ENCODE assay signal across 21 mouse cellular contexts in genomic region chr1:162554193-162554592, GRCm38 (mm10).
"Had no signal": no experiment of that assay in that cellular context is flagged by ENCODE, and none has a peak within 500 bp of the region (broad histone marks: within the 10 kb centered on the region; RNA-seq: fewer than 3 reads in every experiment).

No protein-coding gene starts in this region.

- ATAC-seq: forebrain, embryonic 13.5 days; forebrain, embryonic 14.5 days; forebrain, embryonic 15.5 days; forebrain, embryonic 16.5 days; forebrain, postnatal 0 days had no signal

- DNase-seq: cerebellum, adult 2 months; cerebellum, adult 8-10 months; cerebellum, adult 9-10 months; cerebellum, adult 9-11 months; cerebellum, postnatal 10 days; cerebellum, postnatal 14 days; cerebellum, postnatal 25 days; cerebellum, postnatal 36 days; embryo, embryonic 11 days; forebrain, postnatal 0 days; gastrocnemius, adult 2 months; gastrocnemius, postnatal 10 days; gastrocnemius, postnatal 14 days; gastrocnemius, postnatal 25 days; gastrocnemius, postnatal 36 days; heart, adult 18-20 months; heart, adult 2 months had no signal
